Mouse (Mus musculus): ENCODE results near the gene Glo1.

- no peak for TF ChIP-seq EP300 (IDR thresholded peaks at IDR 0.05)
- no peak for TF ChIP-seq CTCF (IDR thresholded peaks at IDR 0.05)
Observed at GRCm38 (mm10) chr17:30605001-30605400, 21.7 kb downstream of the Glo1 start.
